Mouse (Mus musculus): Measurements from ENCODE around the gene Trip13.

DNA sequence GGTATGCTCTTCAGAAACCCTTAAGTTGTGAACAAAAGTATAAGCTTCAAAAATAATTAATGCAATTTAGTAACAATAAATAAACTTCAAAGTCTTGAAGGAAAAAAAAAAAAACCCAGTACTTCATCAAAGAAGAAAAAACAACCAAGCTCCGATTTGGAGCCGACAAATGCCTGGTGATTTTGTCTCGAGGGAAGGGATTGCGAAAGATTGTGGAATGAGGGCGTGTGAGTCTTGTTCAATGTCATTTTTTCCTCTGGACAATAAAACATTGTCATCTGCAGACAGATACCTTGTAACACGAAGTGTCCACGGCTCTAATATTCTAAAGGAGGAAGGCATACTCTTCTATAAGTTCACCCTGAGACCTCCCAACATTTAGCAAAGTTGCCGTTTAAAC lies 56.2 kb downstream of the Trip13 start:
- no peak for TF ChIP-seq JUND (conservative IDR thresholded peaks at IDR 0.05; ENCODE audit: low read depth, low read length)
- TF ChIP-seq MAX (IDR thresholded peaks at IDR 0.05; ENCODE audit: low read length) = no peak
- no peak for TF ChIP-seq CTCF (conservative IDR thresholded peaks at IDR 0.05 in 1 of 2, IDR thresholded peaks at IDR 0.05 in 1 of 2; ENCODE audit: low read depth in 2 of 2, low read length in 2 of 2)
- TF ChIP-seq UBTF (IDR thresholded peaks at IDR 0.05; ENCODE audit: low read depth, low read length) = no peak
